Mouse (Mus musculus) gastrocnemius, postnatal 10 days (tissue): ENCODE results near the gene Gm8267. TPM values are rescaled to one million over a fixed set of nuclear protein-coding genes. Genes with fewer than 3 reads are reported as not detected.
"Not testable (repeated sequence)": the region's sequence is repeated elsewhere in the genome, so short reads cannot be mapped to it uniquely, and the experiment has no call there.

Experiments used
- DNase-seq: peaks from one replicate; pipeline ENCODE4 v3.0.0; 2021; ENCODE audit warnings: mixed read lengths
- long read RNA-seq, 2 experiments: library from polyadenylated mRNA; stranded (forward); transcript quantifications; one replicate each; pipeline ENCODE4 v2.0.0; 2021
- total RNA-seq, 2 experiments: library from RNA; stranded (reverse); gene quantifications; 2 replicates each; pipeline ENCODE4 v1.2.3; 2021

The Gm8267 gene
- not detected for total RNA-seq
- long read RNA-seq, experiment 1: 0 reads
- long read RNA-seq, experiment 2: 0 reads

GRCm38 (mm10) chr14:44750240-44750639 is at the start of gene Gm8267:
Gene Gm8267 (minus strand): TSS chr14:44750340.
- DNase-seq: no peak

GRCm38 (mm10) chr14:44789537-44790382 is 39.6 kb upstream of the Gm8267 start:
- DNase-seq: not testable (repeated sequence)

- DNase-seq: not testable (repeated sequence)
Measured at GRCm38 (mm10) chr14:44742789-44743188, 7.4 kb downstream of the Gm8267 start.

GRCm38 (mm10) chr14:44730711-44731110 is 19.4 kb downstream of the Gm8267 start:
- not testable (repeated sequence) for DNase-seq

GRCm38 (mm10) chr14:44706356-44706755 is 43.8 kb downstream of the Gm8267 start, which contains the start of gene Gm8257:
Gene Gm8257 (minus strand): TSS chr14:44706456.
- DNase-seq: not testable (repeated sequence)

Other genes with a start within 250 kb of the Gm8267 start
- not detected for gene Gm17093, start 232.1 kb downstream of the Gm8267 start, total RNA-seq
- not detected for gene Gm8247, start 167.2 kb downstream of the Gm8267 start, total RNA-seq
- gene Gm5624, start 122.4 kb downstream of the Gm8267 start, total RNA-seq: not detected
- not detected for gene Gm8257, start 43.9 kb downstream of the Gm8267 start, total RNA-seq
- not detected for gene Ptgdr, start 109.0 kb upstream of the Gm8267 start, total RNA-seq
- under 1 TPM; 0.16 to 0.23 TPM for gene Ptger2, start 237.9 kb upstream of the Gm8267 start, total RNA-seq